Mouse (Mus musculus) G1E-ER4 (cell line): Measurements from ENCODE around the gene Tsfm. TPM values are rescaled to one million over a fixed set of nuclear protein-coding genes. Genes with fewer than 3 reads are reported as not detected.

ENCODE experiments used
- GATA1 ChIP-seq: IDR thresholded peaks from one replicate; pipeline ENCODE4 v1.8.0; 2012; ENCODE audit warnings: low read length, inconsistent platforms
- polyA plus RNA-seq: library from polyadenylated mRNA; stranded (reverse); fragments of >175 nt; gene quantifications from 2 replicates; pipeline ENCODE4 v1.2.3, GENCODE M21; 2012

The Tsfm gene
- polyA plus RNA-seq, 1 experiment = 69.6 TPM

DNA sequence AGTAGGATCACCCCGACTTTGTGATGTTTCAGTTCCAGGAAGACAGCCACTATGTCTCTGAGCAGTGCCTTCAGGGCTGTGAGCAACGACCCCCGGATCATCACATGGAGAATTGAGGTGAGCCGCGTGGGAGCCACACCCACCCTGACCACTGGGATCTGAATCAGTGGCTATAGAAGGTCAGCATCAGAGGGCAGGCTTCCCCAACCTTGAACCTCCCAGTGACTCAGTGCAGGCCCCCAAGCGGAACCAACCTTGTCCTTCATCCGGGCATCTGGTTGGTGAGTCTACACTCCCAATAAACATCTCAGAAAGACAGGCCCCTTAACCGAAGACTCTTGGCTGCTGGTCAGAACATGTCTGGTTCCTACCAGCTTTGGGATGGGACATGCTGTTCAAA is 27.3 kb downstream of the Tsfm start:
- TF ChIP-seq GATA1 = no peak

DNA sequence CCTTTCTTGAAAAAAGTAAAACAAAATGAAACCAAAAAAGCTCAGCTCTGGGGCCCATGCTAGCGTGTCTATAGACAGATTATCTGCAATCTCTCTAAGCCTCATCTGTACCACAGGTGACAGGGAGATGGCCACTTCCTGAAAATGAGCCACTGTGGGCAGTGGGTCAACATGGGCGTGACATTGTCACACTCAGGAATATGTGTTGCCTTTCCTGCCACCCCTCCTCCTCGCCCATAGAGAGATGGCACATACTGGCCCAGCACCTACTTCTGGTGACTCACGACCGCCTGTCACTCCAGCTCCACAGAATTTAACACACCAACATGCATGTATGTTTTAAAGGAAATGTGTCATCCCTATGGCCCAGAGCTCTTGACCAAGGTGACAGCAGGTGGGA is 27.9 kb downstream of the Tsfm start:
- no peak for TF ChIP-seq GATA1

DNA sequence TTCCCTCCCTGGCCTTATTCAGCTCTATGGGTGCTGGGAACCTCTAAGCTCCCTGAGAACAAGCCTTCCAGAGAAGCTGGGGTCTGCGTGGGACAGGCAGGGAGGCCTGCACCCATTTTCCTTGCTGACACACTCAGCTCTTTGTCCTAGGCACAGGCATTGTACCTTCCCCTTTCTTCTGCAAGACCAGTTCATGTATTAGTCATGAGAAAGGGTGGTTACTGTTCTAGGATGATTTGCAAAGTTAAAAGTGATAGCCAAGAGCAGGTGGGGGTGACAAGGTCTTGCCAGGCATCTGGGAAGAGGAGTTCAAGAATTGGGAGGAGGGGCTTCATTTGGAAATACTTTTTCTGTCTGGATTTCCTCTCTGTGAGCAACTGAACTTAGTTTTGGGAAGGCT is 28.6 kb downstream of the Tsfm start:
- TF ChIP-seq GATA1 = no peak

DNA sequence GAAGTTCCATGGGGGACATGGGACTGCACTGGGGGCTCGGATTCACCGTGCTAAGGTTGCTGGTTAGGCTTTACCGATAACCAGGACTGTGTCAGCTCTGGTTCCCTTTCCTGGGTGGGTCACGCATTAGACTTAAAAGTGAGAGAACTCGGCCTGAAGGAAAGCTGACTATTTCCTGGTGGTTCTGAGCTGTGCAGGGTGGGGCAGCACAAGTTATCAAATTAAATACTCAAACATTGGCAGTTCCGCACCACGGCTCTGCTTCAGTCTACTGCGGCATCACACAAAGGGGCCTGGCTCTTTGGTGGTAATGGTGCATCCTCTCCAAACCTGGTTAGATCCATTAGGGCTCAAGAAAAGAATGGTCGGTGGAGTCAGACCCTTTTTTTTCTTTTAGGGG is 29.3 kb downstream of the Tsfm start:
- no peak for TF ChIP-seq GATA1

DNA sequence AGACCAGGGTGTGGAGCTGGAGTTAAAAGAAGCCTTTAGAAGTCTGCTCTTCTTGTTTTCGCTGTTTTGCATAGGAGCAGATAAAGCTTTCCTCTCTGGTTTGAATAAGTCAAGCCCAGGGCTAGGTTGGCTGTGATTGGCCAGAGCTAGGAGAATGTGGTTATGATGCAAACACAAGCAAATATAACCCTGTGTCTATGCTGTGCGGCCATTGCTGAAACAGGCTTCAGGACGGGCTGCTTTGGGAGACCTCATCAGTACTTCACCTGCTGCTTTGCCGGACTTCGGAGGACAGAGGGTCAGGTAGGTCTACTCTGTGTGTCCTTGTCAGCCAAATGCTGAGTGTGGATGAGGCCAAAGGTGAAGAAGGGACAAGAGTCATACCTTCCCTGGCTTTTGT is 30.1 kb downstream of the Tsfm start, which contains the start of gene Avil:
Avil (plus strand) TSS at position 181 of the 400 bp plus-strand sequence.
- no peak for TF ChIP-seq GATA1

DNA sequence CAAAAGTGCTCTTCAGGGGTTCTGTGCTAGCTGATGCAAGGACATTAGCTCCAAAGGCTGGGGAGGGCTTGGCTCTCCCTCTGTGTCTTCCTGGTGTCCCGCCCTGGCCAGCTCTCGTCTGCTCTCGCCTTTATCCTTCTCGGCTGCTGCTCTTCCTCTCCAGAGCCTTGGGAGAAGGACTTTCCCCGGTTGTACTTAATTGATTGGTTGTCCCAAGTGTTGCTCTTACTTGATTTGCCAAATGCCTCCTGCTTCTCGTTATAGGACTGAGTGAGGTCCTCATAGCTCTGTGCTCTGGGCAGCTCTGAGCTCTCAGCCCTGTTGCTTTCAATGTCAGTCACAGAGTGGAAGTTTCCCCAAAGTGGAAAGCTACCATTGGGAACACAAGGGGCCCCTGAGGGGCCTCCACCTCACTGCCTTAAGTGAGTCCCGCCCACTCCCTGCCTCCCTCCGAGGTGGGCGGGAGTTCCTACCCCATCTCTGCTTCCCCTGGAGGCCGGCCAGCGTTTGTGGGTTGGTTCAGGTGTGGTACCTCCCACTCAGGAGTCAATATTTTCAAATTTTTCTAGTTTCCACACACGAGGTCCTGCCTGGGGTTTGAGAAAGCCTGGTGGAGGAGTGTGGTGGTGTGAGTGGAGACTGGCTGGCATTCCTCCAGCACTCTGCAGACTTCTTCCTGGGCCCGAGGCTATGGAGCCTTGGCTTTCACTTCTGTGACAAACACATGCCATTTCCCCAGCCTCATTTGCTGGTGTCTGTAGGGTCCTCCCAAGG is 33.1 kb downstream of the Tsfm start:
- TF ChIP-seq GATA1 = no peak

DNA sequence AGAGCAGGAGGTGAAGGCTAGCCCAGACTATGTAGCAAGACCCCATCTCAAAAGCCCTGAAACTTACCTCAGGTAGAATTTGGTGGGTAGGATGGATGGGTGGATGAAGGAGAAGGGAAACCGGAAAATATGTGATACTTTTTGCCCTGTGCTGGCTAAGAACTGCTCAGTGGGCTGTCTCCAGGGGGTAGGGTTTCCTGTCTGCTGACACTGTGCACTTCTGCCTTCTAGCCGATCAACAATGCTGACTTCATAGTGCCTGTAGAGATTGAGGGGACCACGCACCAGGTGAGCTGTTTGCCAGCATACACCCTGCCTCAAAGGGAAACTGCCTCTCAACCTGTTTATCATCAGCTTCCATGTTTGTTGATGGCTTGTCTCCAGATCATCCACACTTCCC is 37.0 kb downstream of the Tsfm start:
- TF ChIP-seq GATA1 = no peak

DNA sequence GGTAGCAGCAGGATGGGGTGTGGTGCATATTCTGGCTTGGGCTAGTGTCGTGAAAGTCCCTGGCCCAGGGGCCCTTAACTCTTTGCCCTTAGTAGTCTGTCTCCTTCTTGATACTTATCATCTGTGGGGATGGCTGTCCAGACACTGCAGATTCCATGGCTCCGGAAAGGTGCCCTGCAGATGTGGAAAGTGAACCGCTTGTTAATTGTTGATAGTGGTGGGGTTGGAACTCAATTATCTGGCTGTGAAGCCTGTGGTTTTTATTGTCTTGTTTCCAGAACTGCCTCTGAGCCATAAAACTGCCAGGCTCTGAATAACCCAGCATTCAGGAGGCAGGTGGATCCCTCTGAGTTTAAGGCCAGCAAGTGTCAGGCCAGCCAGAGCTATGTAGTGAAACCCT is 39.0 kb downstream of the Tsfm start:
- no peak for TF ChIP-seq GATA1

DNA sequence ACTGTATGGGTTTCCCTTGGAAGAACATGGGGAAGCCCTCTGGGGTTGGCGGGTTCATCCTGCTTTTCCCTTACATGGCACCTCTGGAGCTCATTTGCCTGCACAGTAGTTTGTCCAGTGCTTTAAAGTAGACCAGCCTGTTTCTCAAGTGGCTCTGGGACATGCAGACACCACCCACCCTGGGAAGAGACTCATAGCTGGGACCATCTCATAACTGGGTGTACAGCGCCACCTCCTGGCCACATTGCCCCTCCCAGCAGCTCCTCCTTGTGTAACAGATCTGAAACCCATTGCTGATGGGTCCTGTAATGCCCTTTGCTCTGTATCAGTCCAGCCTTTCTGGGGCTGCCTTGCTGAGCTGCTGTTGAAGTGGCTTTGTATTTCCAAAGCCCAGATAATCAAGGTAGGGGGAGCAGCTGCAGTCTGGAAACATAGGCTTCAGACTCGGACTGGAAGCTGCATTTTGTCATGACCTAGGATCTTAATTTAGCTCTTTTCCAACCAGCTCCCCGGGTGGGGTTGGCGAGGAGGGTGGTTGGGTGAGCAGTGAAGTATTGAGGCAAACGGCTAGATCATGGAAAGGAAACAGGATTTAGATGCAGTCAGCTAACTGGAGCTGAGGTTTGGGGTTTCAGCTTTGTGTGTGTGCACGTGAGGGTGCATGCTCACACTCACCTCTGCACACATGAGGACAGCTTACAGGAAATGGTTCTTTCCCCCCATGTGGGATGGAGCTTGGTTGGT is 40.2 kb downstream of the Tsfm start:
- no peak for TF ChIP-seq GATA1

DNA sequence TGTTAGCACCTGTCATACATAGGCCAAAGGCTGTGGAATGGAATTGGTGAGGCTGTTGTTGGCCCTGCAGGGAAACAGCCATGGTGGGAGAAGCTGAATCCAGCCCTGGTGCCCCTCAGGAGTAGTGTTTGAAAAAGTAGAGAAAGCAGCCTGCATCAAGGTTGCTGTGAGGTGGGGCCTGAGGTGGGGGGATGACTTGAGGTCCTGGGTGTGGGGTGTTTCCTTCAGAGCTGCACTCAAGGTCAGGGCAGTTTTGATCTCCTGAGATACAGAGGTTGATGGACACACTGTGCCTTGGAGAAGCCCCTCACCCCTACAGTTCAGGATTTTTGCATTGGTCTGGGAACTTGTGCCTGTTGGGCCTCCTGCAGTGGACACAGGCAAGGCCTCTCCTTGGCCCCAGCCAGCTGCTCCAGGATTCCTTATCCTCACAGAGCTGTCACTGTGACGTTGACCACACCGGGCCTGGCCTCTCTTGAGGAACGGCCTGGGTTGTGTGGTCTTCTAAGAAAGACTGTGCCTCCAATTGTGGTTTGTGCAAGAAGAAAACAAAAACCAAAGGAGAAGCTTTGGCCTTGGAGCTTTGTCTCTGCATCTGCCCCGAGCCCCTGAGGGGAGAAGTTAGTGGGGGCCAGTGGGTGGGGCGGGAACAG is 42.0 kb downstream of the Tsfm start:
- TF ChIP-seq GATA1 = no peak

DNA sequence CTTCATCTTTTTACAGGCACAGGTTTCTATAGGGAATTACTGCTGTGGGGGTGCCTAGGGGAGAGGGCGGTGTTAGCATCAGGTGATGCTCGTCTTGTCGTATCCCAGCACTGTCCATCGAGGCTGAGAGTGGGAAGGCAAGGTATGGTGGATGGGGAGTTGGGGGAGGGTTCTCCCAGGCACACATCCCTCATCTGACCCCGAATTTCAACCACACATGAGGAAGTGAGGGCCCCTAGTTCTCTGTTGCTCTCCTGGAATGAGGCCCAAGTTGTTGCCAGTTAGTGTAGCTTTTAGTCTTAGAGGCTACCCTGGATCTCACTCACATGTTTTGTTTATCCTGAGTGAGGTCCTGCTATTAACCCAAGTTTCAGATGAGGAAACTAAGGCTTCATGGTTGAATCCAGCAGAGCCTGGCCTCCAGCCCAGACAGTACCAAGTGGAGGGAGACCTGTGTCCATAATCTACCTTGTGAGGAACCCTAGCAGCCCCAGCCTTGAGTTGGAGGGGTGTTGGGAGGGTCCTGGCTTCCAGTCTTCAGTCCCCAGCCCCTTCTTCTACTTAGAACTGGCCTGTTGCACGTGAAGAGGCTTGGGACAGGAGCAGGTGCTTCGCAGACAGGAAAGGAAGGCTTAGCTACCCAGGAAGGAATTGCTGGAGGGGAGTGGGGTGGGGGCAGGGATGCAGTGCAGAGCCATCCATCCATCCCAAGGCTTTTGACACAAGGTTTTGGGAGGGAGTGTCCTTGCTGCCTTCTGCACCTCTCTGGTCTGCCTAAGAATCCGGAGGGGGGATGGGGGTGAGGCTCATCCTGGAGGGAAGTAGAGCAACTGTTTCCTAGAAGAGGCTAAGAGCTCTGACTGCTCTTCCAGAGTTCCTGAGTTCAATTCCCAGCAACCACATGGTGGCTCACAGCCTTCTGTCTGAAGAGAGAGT is 43.2 kb downstream of the Tsfm start:
- TF ChIP-seq GATA1 = no peak

DNA sequence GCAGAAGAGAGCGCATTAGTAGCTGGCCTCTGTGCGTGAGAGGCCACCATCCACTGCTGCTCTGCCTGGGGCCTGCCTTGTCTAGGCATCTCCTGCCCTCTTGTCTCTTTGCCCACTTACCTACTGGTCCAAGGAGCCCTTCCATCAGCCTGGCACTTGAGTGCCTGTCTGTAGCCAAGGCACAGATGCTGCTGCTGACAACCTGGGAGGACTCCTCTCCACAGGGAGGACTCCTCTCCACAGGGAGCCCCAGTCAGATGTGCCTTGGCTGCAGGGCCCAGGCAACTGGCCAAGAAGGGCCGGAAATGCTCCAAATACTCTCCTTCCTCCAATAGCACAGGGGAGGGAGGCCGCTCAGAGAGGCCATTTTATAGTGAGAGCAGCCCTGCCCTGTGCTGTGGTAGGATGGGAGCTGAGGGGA is 44.1 kb downstream of the Tsfm start:
- no peak for TF ChIP-seq GATA1

DNA sequence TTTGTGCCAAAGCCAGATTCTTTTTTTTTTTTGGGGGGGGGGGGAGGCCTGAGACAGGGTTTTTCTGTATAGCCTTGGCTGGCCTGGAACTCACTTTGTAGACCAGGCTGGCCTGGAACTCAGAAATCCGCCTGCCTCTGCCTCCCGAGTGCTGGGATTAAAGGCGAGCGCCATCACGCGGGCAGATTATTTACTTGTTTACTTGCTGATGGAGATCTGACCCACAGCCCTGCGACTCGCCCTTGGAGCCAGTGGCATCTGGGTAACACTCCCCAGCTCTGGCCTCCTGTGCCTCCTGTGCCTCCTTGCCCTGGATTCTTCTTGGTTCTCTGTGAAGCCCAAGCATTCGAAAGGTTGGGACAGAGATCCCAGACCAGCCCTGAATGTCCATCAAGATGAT is 45.1 kb downstream of the Tsfm start:
- TF ChIP-seq GATA1 = no peak

DNA sequence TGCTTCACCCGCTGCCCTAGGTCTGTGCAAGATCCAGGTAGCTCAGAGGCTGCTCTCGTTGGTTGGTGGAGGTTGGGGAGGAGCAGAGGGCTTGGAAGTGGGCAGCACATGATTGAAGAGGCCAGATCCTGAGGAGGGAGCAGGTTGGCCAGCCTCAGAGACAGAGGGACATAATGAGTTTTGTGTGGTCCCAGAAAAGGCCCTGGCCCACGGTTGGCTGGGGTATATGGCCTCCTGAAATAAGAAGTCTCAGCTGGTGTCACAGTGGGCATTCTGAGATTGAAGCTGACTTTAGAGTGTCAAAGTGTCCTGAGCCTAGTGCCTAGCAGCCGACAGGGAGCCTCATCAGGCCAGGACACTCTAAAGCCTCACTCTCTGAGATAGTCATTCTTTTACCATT is 45.5 kb downstream of the Tsfm start:
- no peak for TF ChIP-seq GATA1
